Mouse (Mus musculus) midbrain, postnatal 0 days (tissue): Measurements from ENCODE around the gene Mark2. TPM values are rescaled to one million over a fixed set of nuclear protein-coding genes. Genes with fewer than 3 reads are reported as not detected.
A peak's percentile ranks its signal among the peaks of the same experiment; 100 is the strongest.

Experiments used
- ATAC-seq: fragments of 200-750 bp; cut with Nextera tagmentation; 2 replicates; pipeline ENCODE4 v1.8.0; 2017; ENCODE audit warnings: moderate number of reproducible peaks, mild to moderate bottlenecking, moderate TSS enrichment, moderate library complexity; ENCODE audit not compliant: low FRiP score
- DNase-seq: peaks from one replicate; pipeline ENCODE4 v3.0.0-alpha.2; 2015; ENCODE audit warnings: low spot score
- H3K27ac ChIP-seq: fragments of 300-500 bp; sonication (generic); 2 replicates; pipeline ENCODE4 v1.5.1; 2014; ENCODE audit warnings: low read depth, mild to moderate bottlenecking, low read length, mixed read lengths
- H3K27me3 ChIP-seq: fragments of 300-500 bp; sonication (generic); 2 replicates; pipeline ENCODE4 v1.6.1; 2014; ENCODE audit warnings: low read length, control low read depth, mixed read lengths; ENCODE audit not compliant: insufficient read depth
- H3K36me3 ChIP-seq: fragments of 300-500 bp; sonication (generic); 2 replicates; pipeline ENCODE4 v1.6.1; 2014; ENCODE audit warnings: low read length, control low read depth, mixed read lengths; ENCODE audit not compliant: insufficient read depth
- H3K4me1 ChIP-seq: fragments of 300-500 bp; sonication (generic); 2 replicates; pipeline ENCODE4 v1.6.1; 2014; ENCODE audit warnings: mild to moderate bottlenecking, control low read depth, antibody characterized with exemption, low read length, mixed read lengths; ENCODE audit not compliant: insufficient read depth
- H3K4me2 ChIP-seq: fragments of 300-500 bp; sonication (generic); 2 replicates; pipeline ENCODE4 v1.6.1; 2014; ENCODE audit warnings: low read depth, mild to moderate bottlenecking, low read length, mixed read lengths; ENCODE audit not compliant: poor library complexity, severe bottlenecking
- H3K4me3 ChIP-seq: fragments of 300-500 bp; sonication (generic); 2 replicates; pipeline ENCODE4 v1.5.1; 2014; ENCODE audit warnings: low read depth, mild to moderate bottlenecking, low read length, moderate library complexity
- H3K9ac ChIP-seq: fragments of 300-500 bp; sonication (generic); replicated peaks from 2 replicates; pipeline ENCODE4 v1.6.1; 2014; ENCODE audit warnings: mild to moderate bottlenecking, low read length, moderate library complexity, mixed read lengths; ENCODE audit not compliant: poor library complexity, severe bottlenecking
- H3K9me3 ChIP-seq: fragments of 300-500 bp; sonication (generic); 2 replicates; pipeline ENCODE4 v1.6.1; 2016; ENCODE audit warnings: low read length, control low read depth
- CTCF ChIP-seq: IDR thresholded peaks from 2 replicates; pipeline ENCODE4 v1.5.1; 2016; ENCODE audit warnings: antibody characterized with exemption, mild to moderate bottlenecking
- WGBS: fragments of 180-500 bp; shearing (Covaris S2); extraction: QIAGEN DNeasy Blood & Tissue Kit; methylation state at CpG from one replicate; pipeline ENCODE4 v1.1.7; 2014; 5-methylcytosine and 5-hydroxymethylcytosine counted together
- polyA plus RNA-seq: library from polyadenylated mRNA; unstranded; fragments of >200 nt; fragmentation: Nextera tagmentation; extraction: Ambion mirVana; gene quantifications from 2 replicates; pipeline ENCODE4 v1.2.1, GENCODE M21; 2015
- total RNA-seq: library from RNA; depleted of rRNA; stranded (reverse); fragments of >200 nt; gene quantifications from 2 replicates; pipeline ENCODE4 v1.2.3, GENCODE M21; 2014

Mark2 gene
- total and polyA plus RNA-seq, 2 experiments from 2014 or later = 38.0 to 49.1 TPM

DNA sequence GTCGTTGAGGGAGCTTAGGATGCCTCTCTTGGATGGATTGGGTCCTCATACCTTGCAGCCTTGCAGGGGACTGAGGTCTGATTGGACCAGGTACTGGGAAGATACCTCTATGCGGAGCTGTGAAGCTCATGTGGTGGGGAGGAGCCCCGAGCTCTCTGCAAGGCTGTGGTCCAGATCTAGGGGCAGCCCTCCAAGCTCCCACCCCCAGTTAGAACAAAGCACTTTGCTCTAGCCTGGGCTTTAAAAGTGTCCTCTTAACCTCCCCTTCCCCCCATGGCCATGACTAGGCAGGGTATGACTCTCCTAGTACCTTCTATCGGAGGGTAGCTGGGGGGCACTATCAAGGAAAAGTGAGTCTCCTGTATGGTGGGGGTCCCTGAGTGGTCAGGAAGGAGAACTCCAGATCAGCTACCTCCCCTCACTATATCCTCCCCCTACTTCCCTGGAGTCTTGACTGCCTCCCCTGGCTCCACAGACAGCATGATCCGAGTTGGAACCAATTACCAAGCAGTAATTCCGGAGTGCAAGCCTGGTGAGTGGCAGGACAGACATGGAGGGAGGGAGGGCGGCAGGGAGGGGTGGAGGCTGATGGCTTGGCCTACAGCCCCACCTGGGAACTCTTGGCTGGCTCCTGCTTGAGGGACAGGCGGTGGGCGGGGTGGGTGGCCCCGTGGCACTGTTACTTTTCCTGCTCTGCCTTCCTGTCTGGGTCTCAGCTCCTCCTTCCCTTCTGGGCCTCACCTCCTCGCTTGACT lies 72.2 kb downstream of the Mark2 start:
- H3K4me2 ChIP-seq = peak overlapping the region; percentile 82
- H3K27me3 ChIP-seq = no peaks in the 10 kb centered on the region
- WGBS = 13% methylated on average over 10 of the region's 11 CpGs
- ATAC-seq (no peak), DNase-seq (no peak)
- TF ChIP-seq CTCF = no peak
- H3K36me3 ChIP-seq = peaks cover 21% of the 10 kb centered on the region
- peak overlapping the region; percentile 81; the same call in 1 of the 2 replicates for H3K27ac ChIP-seq
- H3K4me3 ChIP-seq = peak overlapping the region; percentile 75
- no peaks in the 10 kb centered on the region for H3K9me3 ChIP-seq
- peaks cover 19% of the 10 kb centered on the region for H3K4me1 ChIP-seq
- H3K9ac ChIP-seq = peak overlapping the region; percentile 76

DNA sequence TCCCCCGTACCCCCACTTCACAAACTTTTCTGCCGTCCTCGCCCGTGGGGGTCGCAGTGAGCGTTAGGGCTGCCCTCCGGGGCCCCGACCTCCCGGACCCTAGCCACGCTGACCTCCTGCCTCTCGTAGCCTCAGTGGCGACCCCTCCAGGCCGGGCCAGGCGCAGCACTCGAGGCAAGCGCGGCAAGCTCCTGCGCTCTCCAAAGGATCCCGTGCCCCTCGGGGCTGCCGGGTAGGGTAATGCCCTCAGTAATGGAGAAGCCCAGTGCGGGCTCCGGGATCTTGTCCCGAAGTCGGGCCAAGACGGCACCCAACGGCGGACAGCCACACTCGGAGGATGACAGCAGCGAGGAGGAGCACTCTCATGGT lies 73.0 kb downstream of the Mark2 start:
- ATAC-seq (peak; percentile 38), DNase-seq (no peak)
- peaks cover 19% of the 10 kb centered on the region for H3K4me1 ChIP-seq
- H3K27me3 ChIP-seq = no peaks in the 10 kb centered on the region
- peaks cover 15% of the 10 kb centered on the region for H3K36me3 ChIP-seq
- H3K9ac ChIP-seq = peak overlapping the region; percentile 76
- H3K27ac ChIP-seq = peak overlapping the region; percentile 81
- WGBS = 2% methylated on average over 30 of the region's 30 CpGs
- H3K4me3 ChIP-seq = peak overlapping the region; percentile 75
- H3K9me3 ChIP-seq = no peaks in the 10 kb centered on the region
- TF ChIP-seq CTCF = peak; percentile 77
- H3K4me2 ChIP-seq = peak overlapping the region; percentile 82

DNA sequence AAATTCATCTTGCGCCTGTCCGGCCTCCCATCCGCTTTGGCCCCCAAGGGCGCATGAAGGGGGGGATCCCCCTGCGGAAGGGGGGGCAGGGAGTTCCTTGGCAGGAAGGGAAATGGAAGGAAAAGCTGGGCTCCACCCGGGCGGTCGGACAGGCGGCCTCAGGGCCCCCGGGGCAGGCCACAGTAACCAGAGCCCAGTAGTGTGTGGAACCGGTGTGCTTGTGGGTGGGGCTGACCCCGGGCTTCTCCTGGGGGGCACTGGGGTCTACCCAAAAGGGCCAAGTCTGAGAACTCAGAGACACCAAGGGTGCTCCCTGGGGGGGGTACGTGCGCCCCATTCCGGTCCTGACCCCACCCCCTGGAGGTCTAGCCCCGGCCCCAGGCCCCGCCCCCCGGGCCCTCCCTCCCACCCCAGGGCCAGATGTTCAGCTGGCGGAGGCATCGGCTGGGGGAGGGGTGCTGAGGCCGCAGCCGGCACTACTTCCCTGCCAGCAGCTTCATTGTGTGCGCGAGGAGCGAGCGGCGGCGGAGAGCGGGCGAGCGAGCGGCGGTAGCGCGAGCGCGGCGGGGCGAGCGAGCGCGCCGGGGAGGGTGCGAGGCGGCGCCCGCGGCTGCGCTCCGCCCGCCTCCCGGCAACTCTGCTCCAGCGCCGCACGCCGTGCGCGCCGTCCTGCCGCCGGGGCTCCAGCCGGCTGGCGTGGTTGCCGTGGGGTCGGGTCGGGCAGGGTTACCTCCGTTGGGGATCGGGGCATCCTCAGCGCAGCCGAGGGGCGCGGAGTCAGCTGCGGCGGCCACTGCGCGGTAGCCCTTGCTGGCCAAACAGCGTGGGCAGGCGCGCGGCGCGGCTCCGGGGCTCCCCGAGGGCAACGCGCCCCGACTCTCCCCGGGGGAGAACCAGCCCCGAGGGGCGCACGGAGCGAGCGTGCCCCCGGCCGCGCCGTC lies 73.6 kb downstream of the Mark2 start:
- Histone ChIP-seq H3K9ac (peak overlapping the region; percentile 76), H3K36me3 (peaks cover 13% of the 10 kb centered on the region), H3K4me1 (peaks cover 19% of the 10 kb centered on the region), H3K27ac (peak overlapping the region; percentile 81), H3K9me3 (no peaks in the 10 kb centered on the region), H3K4me2 (peak overlapping the region; percentile 82), H3K27me3 (no peaks in the 10 kb centered on the region), H3K4me3 (peak overlapping the region; percentile 75)
- DNase-seq = peak; percentile 90
- peak; percentile 71 for ATAC-seq
- WGBS = 1% methylated on average over 43 of the region's 97 CpGs
- TF ChIP-seq CTCF = no peak

DNA sequence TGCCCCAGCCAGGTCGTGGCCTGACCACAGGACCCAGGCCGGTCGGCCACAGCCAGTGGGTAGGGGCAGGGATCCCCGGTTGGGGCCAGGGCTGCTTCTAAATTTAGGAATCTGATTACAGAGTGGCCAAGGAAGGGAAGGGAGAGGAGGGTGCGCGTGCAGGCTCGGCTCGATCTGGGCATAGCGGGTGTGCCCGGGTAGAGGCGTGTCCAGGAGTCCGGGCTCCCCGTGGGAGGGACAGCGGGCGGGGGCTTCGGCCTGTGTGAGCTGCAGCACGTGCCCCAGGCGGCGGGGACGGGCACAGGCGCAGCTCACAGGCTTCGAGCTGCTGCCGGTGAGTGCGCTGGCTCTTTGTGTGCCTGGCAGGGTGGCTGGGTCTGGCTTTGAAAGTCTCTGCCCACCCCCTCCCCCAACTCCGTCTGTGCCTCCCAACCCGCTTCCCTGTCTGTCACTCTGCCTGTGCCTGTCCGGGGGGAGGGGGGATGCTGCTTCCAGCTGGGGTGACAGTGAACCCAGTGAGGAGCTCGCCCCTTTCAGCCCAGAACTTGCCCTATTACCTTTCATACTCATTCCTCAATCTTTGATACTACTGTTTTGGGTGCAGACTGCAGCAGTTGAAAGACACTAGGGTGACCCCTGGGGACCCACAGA lies 74.4 kb downstream of the Mark2 start, which contains the start of gene Rcor2:
Gene Rcor2, plus strand, starts transcription at position 235 of the 651 bp plus-strand sequence.
- DNase-seq (peak; percentile 88), ATAC-seq (peak; percentile 45)
- peak within 1 kb of the TSS; percentile 82 for H3K4me2 ChIP-seq
- peak within 1 kb of the TSS; percentile 81 for H3K27ac ChIP-seq
- 3% methylated on average over 26 of the region's 28 CpGs for WGBS
- H3K4me3 ChIP-seq = peak within 1 kb of the TSS; percentile 75
- H3K27me3 ChIP-seq = no peaks in the 10 kb centered on the region
- H3K9me3 ChIP-seq = no peaks in the 10 kb centered on the region
- peak within 1 kb of the TSS; percentile 76 for H3K9ac ChIP-seq
- no peak for TF ChIP-seq CTCF
- H3K36me3 ChIP-seq = peaks cover 9% of the 10 kb centered on the region; the same call in 1 of the 2 replicates
- H3K4me1 ChIP-seq = peaks cover 19% of the 10 kb centered on the region

DNA sequence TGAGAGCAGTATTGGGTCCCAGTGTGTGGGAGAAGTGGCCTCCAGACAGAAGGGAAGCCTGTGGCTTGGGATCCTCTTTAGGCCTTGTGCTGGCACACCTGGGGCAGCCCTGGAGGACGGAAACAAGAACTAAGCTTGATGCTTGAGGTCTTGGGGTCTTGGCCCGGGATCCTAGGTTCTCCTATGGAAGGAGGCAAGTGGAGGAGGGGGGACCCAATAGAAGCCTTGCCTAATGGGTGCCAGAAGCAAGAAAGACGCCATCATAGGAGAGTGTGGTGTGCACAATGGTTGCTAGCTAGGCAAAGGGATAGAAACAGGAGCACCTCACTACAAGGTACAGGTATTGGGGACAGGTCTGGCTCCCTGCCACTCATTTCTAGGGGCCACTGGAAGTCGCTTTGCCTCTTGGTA lies 75.2 kb downstream of the Mark2 start:
- TF ChIP-seq CTCF = no peak
- H3K9ac ChIP-seq = no peak overlapping the region

More for the DNA sequence above, 75.2 kb downstream of the Mark2 start:
- Histone ChIP-seq H3K27ac (no peak overlapping the region), H3K4me3 (no peak overlapping the region), H3K4me1 (peaks cover 19% of the 10 kb centered on the region), H3K9me3 (no peaks in the 10 kb centered on the region), H3K27me3 (no peaks in the 10 kb centered on the region), H3K36me3 (peaks cover 6% of the 10 kb centered on the region; the same call in 1 of the 2 replicates), H3K4me2 (no peak overlapping the region)
- WGBS = 44% methylated on average over 4 of the region's 4 CpGs
- DNase-seq = no peak
- ATAC-seq = no peak
